Mouse (Mus musculus) ES-E14 (cell line): Measurements from ENCODE around the gene Hsp90ab1. TPM values are rescaled to one million over a fixed set of nuclear protein-coding genes. Genes with fewer than 3 reads are reported as not detected.

ENCODE experiments used
- DNase-seq: peaks from one replicate; pipeline ENCODE4 v3.0.0-alpha.2; 2013; ENCODE audit warnings: low read depth, low spot score
- H3K27ac ChIP-seq: 2 replicates; pipeline ENCODE4 v1.5.1; 2012; ENCODE audit warnings: low read depth, mild to moderate bottlenecking, low read length, moderate library complexity, mixed read lengths; ENCODE audit not compliant: poor library complexity, insufficient read depth, severe bottlenecking
- H3K36me3 ChIP-seq: 2 replicates; pipeline ENCODE4 v1.6.1; 2012; ENCODE audit warnings: mild to moderate bottlenecking, low read length, moderate library complexity, mixed read lengths; ENCODE audit not compliant: control insufficient read depth, poor library complexity, insufficient read depth, severe bottlenecking
- H3K4me1 ChIP-seq, 2 experiments: fragments of 150-350 bp in 1 of 2; sonication (generic) in 1 of 2; 2 replicates each; pipeline ENCODE4 v1.6.1; 2012; ENCODE audit warnings: low read length in 2 of 2, mild to moderate bottlenecking in 1 of 2, mixed read lengths in 1 of 2; ENCODE audit not compliant: control insufficient read depth in 2 of 2, insufficient read depth in 2 of 2, poor library complexity in 1 of 2
- H3K4me3 ChIP-seq, 2 experiments: fragments of 150-350 bp in 1 of 2; sonication (generic) in 1 of 2; 2 replicates each; pipeline ENCODE4 v1.5.1; 2012; ENCODE audit warnings: low read length in 2 of 2, low read depth in 1 of 2, mild to moderate bottlenecking in 1 of 2, mixed read lengths in 1 of 2; ENCODE audit not compliant: insufficient read depth in 1 of 2, poor library complexity in 1 of 2, severe bottlenecking in 1 of 2
- H3K9ac ChIP-seq: 2 replicates; pipeline ENCODE4 v1.6.1; 2012; ENCODE audit warnings: low read depth, mild to moderate bottlenecking, low read length, mixed read lengths; ENCODE audit not compliant: poor library complexity, insufficient read depth, severe bottlenecking
- H3K9me3 ChIP-seq: fragments of 150-350 bp; sonication (generic); 2 replicates; pipeline ENCODE4 v1.6.1; 2012; ENCODE audit warnings: low read depth, mild to moderate bottlenecking, low read length; ENCODE audit not compliant: control insufficient read depth, insufficient read depth
- CHD2 ChIP-seq: IDR thresholded peaks from 2 replicates; pipeline ENCODE4 v1.6.1; 2014; ENCODE audit warnings: mild to moderate bottlenecking, low read depth, low read length, inconsistent platforms
- HCFC1 ChIP-seq: IDR thresholded peaks from 2 replicates; pipeline ENCODE4 v1.6.1; 2012; ENCODE audit warnings: low read length, inconsistent platforms, borderline replicate concordance; ENCODE audit not compliant: insufficient read depth
- MAFK ChIP-seq: IDR thresholded peaks from 2 replicates; pipeline ENCODE4 v1.6.1; 2014; ENCODE audit warnings: mild to moderate bottlenecking, low read depth, low read length, inconsistent platforms; ENCODE audit not compliant: insufficient read depth
- ZC3H11A ChIP-seq: IDR thresholded peaks from 2 replicates; pipeline ENCODE4 v1.6.1; 2012; ENCODE audit warnings: low read depth, mild to moderate bottlenecking, inconsistent platforms, low read length, borderline replicate concordance
- ZNF384 ChIP-seq: IDR thresholded peaks from 2 replicates; pipeline ENCODE4 v1.6.1; 2012; ENCODE audit warnings: low read depth, low read length, inconsistent platforms
- in situ Hi-C, 2 experiments: fragments of 600-800 bp; cut with MboI; formaldehyde crosslinking; loops; one replicate each; pipeline ENCODE4 v1.15.1; 2025; ENCODE audit warnings: low sequenced_read_pairs in 2 of 2, inconsistent platforms in 1 of 2; ENCODE audit not compliant: unreplicated experiment in 2 of 2
- total RNA-seq: library from RNA; depleted of rRNA; stranded (reverse); fragments of 300-350 nt; gene quantifications from 2 replicates; pipeline ENCODE4 v1.2.3, GENCODE M21; 2012

The Hsp90ab1 gene
- total RNA-seq, 1 experiment, result 1,660 TPM

- in situ Hi-C loops, result no loop called here
- H3K4me3 ChIP-seq, result no peak overlapping the region
- H3K4me1 ChIP-seq, result peaks cover 7 to 42% of the 10 kb centered on the region in 2 experiments
- H3K9me3 ChIP-seq, result no peaks in the 10 kb centered on the region
- TF ChIP-seq HCFC1 (no peak), ZC3H11A (0 out of 2 replicates have a peak, but pooled peaks have one; percentile 7), CHD2 (no peak), ZNF384 (no peak), MAFK (no peak)
- no peak overlapping the region for H3K27ac ChIP-seq
- H3K36me3 ChIP-seq, result peaks cover 17% of the 10 kb centered on the region
- DNase-seq, result no peak
- no peak overlapping the region for H3K9ac ChIP-seq
Measured at GRCm38 (mm10) chr17:45581567-45581983, 8.5 kb upstream of the Hsp90ab1 start.

- H3K9me3 ChIP-seq, result no peaks in the 10 kb centered on the region
- TF ChIP-seq CHD2, result no peak
- no peak for TF ChIP-seq ZNF384
- TF ChIP-seq MAFK, result no peak
- TF ChIP-seq HCFC1, result no peak
- TF ChIP-seq ZC3H11A, result no peak
- peak overlapping the region; percentile 46; the same call in 1 of the 2 replicates for H3K27ac ChIP-seq
- in situ Hi-C loops, result no loop called here
- H3K4me3 ChIP-seq, result 0 out of 4 replicates have a peak overlapping the region, but pooled peaks of 1 of the 2 experiments have one; percentile 22
- peak overlapping the region; percentile 62 for H3K9ac ChIP-seq
- DNase-seq, result no peak
- H3K4me1 ChIP-seq, result peaks cover 7 to 38% of the 10 kb centered on the region in 2 experiments
- peaks cover 13% of the 10 kb centered on the region for H3K36me3 ChIP-seq
Measured at GRCm38 (mm10) chr17:45580958-45581477, 7.9 kb upstream of the Hsp90ab1 start.

- in situ Hi-C loops, result no loop called here
- TF ChIP-seq MAFK (no peak), HCFC1 (no peak), CHD2 (no peak), ZNF384 (no peak), ZC3H11A (no peak)
- no peaks in the 10 kb centered on the region for H3K9me3 ChIP-seq
Measured at GRCm38 (mm10) chr17:45579554-45579953, 6.5 kb upstream of the Hsp90ab1 start.

GRCm38 (mm10) chr17:45578843-45579242 lies 5.8 kb upstream of the Hsp90ab1 start:
- TF ChIP-seq ZC3H11A (no peak), ZNF384 (no peak), MAFK (no peak), HCFC1 (no peak), CHD2 (no peak)
- DNase-seq, result no peak
- no peaks in the 10 kb centered on the region; the same call in 1 of the 2 replicates for H3K36me3 ChIP-seq
- peak overlapping the region; percentile 29; the same call in 1 of the 2 replicates for H3K27ac ChIP-seq
- H3K9ac ChIP-seq, result peak overlapping the region; percentile 16; the same call in 1 of the 2 replicates
- no peaks in the 10 kb centered on the region for H3K9me3 ChIP-seq
- in situ Hi-C loops, result no loop called here
- peaks cover 2 to 31% of the 10 kb centered on the region in 2 experiments; a peak in 3 of 4 replicates for H3K4me1 ChIP-seq
- no peak overlapping the region for H3K4me3 ChIP-seq

More at GRCm38 (mm10) chr17:45579554-45579953, 6.5 kb upstream of the Hsp90ab1 start:
- Histone ChIP-seq H3K36me3 (peaks cover 3% of the 10 kb centered on the region; the same call in 1 of the 2 replicates), H3K4me1 (peaks cover 3 to 34% of the 10 kb centered on the region in 2 experiments; a peak in 3 of 4 replicates), H3K9ac (peak overlapping the region; percentile 13; the same call in 1 of the 2 replicates), H3K4me3 (no peak overlapping the region), H3K27ac (peak overlapping the region; percentile 29)
- no peak for DNase-seq
